Mouse (Mus musculus) granulocyte monocyte progenitor cell, adult 5-6 weeks (primary cell): ENCODE data around the gene Nipal4. TPM values are rescaled to one million over a fixed set of nuclear protein-coding genes. Genes with fewer than 3 reads are reported as not detected.

Source experiments
- ATAC-seq: replicated peaks from 2 replicates; pipeline ENCODE4 v1.8.0; 2016; ENCODE audit warnings: mild to moderate bottlenecking, moderate TSS enrichment, inconsistent platforms; ENCODE audit not compliant: poor library complexity, severe bottlenecking
- total RNA-seq, 2 experiments: library from RNA; stranded (forward) in 1 of 2; stranded (reverse) in 1 of 2; fragments of 200-712, 200-1000 nt in 1 of 2; fragments of >200 nt in 1 of 2; fragmentation: Nextera tagmentation in 1 of 2; gene quantifications; 2 replicates each; pipeline ENCODE4 v1.2.3; 2014 to 2017

The Nipal4 gene
- total RNA-seq, 2 experiments from 2014 or later = not detected

DNA sequence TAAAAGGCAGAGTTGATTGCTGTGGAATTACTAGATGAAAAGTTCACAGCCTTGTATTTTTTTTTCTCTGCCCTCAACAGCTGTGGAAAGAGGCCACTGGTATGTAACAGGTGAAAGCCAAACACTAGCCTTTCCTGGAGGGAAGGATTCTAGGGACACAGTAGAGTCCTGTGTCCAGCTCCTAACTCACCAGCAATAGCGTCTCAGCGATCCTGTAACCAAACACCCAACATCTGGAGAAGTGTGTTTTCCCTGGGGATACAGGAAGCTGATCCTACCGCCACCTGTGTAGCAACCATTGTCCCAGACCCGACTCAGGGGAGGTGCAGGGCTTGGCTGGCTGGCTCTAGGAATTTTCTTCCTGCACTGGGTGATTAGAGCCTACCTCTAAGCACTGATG lies 46.7 kb downstream of the Nipal4 start:
- no peak for ATAC-seq

DNA sequence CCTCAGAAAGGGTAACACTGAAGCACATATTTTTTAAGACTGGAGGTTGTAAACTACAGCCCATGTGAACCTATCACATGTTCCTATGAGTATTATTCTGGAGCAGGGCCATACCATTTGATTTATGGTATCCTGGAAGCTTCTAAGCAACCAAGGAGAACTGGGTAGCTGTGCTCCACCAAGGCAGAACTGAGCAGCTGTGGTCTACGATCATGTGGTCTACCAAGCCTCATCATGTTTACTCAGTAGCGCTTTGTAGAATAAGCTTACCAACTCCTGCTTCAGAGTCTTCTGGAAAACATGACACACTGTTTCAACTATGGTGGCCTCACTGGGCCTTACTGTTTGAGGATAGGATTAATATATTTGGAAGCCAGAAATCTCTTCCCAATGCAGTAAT lies 49.8 kb downstream of the Nipal4 start:
- ATAC-seq = peak; percentile 40; the same call in 1 of the 2 replicates

DNA sequence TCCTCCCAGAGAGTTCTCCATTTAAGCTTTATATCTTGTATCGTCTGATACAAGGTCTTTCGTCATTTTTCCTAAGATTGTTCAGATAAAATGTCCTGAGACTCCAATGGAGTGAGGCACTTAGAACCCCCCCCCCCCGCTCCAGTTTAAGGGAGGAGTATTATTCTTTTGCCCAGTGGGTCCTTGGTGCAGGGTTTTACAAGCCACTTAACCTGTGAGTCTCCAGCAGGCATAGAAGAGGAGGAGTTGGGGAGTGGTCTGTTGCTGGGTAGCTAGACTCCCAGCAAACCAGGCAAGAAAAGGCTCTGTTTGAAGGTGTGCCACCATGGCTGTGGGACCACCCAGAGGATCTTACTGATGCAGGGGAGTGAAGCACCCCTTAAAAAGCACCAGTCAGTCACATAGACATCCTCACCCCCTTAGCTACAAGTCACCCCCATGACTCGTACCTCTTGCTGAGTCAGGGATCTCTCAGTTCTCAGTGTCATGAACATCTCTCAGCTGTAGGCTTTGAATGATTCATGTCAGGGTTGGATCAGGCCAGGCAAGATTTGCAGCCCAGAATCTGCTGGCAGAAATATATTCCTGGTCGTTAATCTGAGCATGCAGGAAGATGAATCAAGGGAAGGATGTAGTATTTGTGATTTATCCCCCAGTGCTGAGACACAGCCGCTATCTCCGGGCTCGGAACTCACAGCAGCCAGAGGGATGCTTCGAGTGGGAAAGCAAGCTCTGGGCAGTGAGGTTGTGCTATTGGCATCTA lies 50.7 kb downstream of the Nipal4 start:
- ATAC-seq = no peak

DNA sequence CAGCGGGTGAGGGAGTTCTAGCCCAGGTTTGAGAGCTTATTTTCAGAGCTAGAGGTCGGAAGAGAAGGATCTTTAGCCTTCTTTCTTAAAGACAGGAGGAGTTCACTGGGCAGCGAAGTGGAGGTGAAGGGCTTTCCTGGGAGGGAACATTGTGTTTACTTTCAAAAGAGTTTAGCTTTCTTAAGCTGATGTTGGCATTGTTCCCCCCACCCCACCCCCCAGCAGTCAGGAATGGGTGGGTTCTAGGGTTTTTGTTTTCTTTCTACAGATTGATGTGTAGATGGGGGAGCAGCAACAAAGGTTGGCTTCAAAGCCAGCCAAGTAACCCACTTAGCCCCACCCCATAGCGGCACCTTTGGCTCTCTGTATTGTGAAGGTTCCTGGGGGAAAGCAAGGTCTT lies 51.3 kb downstream of the Nipal4 start:
- no peak for ATAC-seq

DNA sequence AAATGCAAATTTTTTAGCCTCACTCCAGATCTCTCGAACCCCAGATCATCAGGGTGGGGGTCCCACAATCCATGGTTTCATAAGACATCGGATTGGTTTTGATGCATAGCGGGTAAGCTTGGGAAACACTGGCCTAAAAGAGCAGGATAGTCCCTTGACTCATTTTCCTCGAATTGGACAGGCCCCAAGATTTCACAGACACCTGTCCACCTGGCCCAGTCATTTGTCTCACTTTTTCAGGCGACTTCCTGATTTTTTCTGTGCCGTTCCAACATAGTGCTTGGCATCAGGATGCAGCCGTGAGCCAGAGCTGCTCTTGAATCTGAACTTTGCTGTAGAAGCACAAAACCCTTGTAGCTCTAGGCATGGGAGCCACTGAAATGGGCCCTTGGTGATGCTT lies 52.1 kb downstream of the Nipal4 start:
- no peak for ATAC-seq

DNA sequence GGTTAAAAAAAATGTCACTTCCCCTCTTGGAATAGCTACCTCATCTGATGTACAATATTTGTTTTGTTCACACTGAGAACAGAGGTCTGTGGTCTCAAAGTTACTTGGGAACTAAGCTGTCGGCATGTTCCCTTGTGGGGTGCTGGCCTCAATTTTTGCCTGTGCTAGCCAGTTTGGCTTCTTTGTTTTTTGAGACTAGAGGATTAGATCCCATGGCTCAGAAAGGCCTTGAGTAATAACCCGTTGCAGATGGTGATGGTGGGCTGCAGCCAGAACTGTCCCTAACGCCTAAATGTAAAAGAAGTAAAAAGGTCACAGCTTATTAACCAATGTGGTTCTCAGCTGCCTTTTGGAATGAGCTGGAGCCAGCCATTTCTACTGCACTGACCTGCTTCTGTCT lies 53.1 kb downstream of the Nipal4 start:
- ATAC-seq = no peak

DNA sequence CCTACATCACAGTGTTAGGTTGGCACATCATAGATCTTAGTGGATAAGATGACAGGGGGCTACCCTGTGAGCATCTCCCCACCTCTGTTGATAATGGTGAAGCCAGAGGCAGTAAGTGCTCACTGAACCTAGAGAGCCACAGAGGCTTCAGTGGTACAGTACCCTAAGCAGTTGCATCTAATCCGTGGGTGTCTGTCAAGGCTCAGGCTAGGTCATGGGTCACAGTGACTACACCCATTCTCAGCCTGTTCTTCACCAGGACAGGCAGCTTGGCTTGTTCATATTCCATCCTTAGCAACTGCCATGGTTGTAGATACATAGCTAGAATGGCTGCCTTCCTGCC lies 55.4 kb downstream of the Nipal4 start:
- ATAC-seq = no peak

DNA sequence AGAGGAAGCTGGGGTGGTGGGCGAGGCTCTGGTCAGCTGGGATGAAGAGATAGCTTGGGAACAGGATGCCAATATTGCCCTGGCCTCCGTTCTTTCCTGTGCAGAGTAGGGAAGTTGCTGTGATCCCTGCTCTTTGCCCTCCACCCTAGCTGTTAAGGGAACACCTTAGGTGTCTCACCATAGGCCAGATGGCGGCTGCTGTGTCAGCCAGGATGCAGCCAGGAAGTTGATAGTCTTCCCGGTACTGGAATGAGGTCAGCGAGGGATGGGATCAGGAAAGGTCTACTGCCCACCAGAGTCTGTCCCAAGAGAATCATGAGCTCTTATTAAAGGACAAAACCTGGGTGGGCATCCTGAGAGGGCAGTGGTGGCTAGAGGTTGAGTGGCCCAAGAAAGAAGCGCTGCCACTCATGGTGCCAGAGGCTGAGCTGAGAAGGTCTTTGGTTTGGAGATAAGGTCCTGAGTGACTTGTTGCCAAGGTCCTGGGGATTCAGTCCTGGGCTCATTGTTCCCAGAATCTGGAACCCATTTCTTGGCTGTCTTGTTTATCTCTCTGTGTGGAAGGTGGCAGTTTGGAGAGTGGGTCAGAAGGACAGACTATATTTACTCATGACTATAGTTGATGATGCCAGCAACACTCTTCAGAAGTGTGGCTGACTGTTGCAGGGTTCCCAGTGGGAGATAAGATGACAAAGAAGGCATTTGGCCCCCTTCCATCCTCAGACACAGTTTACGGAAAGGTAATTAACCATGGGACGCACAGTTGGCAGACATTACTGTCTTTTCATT lies 56.0 kb downstream of the Nipal4 start:
- no peak for ATAC-seq

DNA sequence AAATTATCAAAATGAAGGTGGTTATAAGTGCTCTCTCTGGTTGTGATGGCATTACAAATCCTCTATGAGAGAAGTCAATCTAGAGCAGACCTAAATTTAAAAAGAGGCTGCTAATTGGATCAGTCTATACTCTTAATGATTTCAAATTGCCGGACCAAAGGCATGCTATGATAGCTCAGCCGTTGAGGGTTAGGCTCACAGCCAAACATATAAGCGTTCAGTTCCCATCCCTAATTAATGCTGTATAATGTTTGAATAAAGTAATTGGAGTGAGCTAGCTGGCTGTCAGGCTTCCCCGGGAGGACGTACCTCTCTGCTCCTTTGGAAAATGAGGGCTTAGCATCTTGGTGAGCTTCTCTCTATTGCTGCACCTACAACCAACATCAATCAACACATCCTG lies 57.1 kb downstream of the Nipal4 start:
- no peak for ATAC-seq

DNA sequence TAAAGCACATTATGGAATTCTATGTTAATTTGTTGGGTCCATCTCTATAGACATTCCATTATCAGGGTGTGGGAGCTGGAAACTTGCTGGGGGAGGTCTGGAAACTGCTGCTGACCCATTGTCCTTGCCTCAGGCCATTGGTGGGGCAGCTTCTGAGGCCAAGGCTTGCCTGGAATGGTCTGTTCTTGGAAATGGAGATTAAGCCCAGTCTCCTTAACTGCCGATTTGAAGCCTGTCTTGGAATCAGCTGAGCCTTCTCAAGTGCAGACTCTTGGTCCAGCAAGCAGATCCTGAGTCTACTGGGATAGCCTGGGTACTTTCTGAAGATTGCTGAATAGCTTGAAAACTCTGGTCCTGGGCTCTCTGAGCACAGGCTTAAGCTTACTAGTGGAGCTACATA lies 59.3 kb downstream of the Nipal4 start:
- ATAC-seq = no peak

DNA sequence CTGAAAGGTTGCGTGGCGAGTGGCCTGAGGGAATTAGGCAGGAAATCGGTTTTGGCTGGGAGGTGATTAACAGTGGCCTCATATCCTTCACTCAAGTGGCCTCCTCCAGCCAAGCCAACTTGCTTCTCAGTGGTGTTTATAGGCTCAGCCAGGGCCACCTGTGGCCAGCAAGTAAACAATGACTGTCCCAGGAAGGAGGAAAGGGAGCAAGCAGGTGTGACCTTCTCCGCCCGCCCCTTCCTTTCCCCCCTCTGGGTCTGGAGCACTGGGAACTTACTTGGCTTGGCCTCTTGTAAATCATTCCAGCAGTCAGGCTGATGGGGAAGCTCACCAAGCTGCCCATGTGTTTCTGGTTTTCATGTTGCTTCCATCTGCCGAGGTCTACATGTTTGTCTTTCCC lies 64.2 kb downstream of the Nipal4 start:
- ATAC-seq = no peak

Other genes starting within 250 kb of the Nipal4 start
- gene Lsm11, start 221.6 kb downstream of the Nipal4 start, total RNA-seq (2014; fragmentation: Nextera tagmentation) = 4.3 and 5.0 TPM in 2 replicates
- gene Lsm11, start 221.6 kb downstream of the Nipal4 start, total RNA-seq (2017) = 2.7 and 7.3 TPM in 2 replicates
- 10.7 and 16.1 TPM in 2 replicates for gene Thg1l, start 211.0 kb downstream of the Nipal4 start, total RNA-seq (2014; fragmentation: Nextera tagmentation)
- gene Thg1l, start 211.0 kb downstream of the Nipal4 start, total RNA-seq (2017) = 20.1 and 27.9 TPM in 2 replicates
- not detected in 2 replicates for gene Sox30, start 186.2 kb downstream of the Nipal4 start, total RNA-seq (2014; fragmentation: Nextera tagmentation)
- gene Sox30, start 186.2 kb downstream of the Nipal4 start, total RNA-seq (2017) = 0.65 TPM in 1 of 2 replicates, not detected in the other
- gene Gm12166, start 114.2 kb downstream of the Nipal4 start, total RNA-seq (2014; fragmentation: Nextera tagmentation) = 9.0 and 11.9 TPM in 2 replicates
- 20.7 and 35.7 TPM in 2 replicates for gene Gm12166, start 114.2 kb downstream of the Nipal4 start, total RNA-seq (2017)
- 0.19 TPM in 1 of 2 replicates, not detected in the other for gene Adam19, start 110.5 kb downstream of the Nipal4 start, total RNA-seq (2014; fragmentation: Nextera tagmentation)
- gene Adam19, start 110.5 kb downstream of the Nipal4 start, total RNA-seq (2017) = 0.26 and 0.43 TPM in 2 replicates
- gene Fndc9, start 69.0 kb upstream of the Nipal4 start, total RNA-seq (2014; fragmentation: Nextera tagmentation) = not detected in 2 replicates
- gene Fndc9, start 69.0 kb upstream of the Nipal4 start, total RNA-seq (2017) = not detected in 2 replicates
- gene Cyfip2, start 146.4 kb upstream of the Nipal4 start, total RNA-seq (2014; fragmentation: Nextera tagmentation) = 92.3 and 106 TPM in 2 replicates
- 43.2 and 55.8 TPM in 2 replicates for gene Cyfip2, start 146.4 kb upstream of the Nipal4 start, total RNA-seq (2017)
- gene Itk, start 223.0 kb upstream of the Nipal4 start, total RNA-seq (2014; fragmentation: Nextera tagmentation) = 0.28 TPM in 1 of 2 replicates, not detected in the other
- gene Itk, start 223.0 kb upstream of the Nipal4 start, total RNA-seq (2017) = 0.21 and 0.26 TPM in 2 replicates
- gene Fam71b, start 230.1 kb upstream of the Nipal4 start, total RNA-seq (2014; fragmentation: Nextera tagmentation) = 1.6 TPM in 1 of 2 replicates, not detected in the other
- gene Fam71b, start 230.1 kb upstream of the Nipal4 start, total RNA-seq (2017) = not detected in 2 replicates